Comparison of ENCODE assay signal across 8 mouse cellular contexts in genomic region chr11:57963291-57963870, GRCm38 (mm10). TPM values are rescaled to one million over a fixed set of nuclear protein-coding genes. Genes with fewer than 3 reads are reported as not detected.
DNase-seq lines count a peak whose midpoint lies in the region; ATAC-seq and TF ChIP-seq lines count a peak whose summit lies in the region.

No protein-coding gene starts in this region.

- no peak for TF ChIP-seq CTCF in kidney, adult 2 months (conservative IDR thresholded peaks at IDR 0.05; ENCODE audit: insufficient read depth, insufficient read length, low read depth, low read length)
- TF ChIP-seq CTCF in cortical plate, adult 2 months (IDR thresholded peaks at IDR 0.05; ENCODE audit: extremely low read depth, insufficient read depth, low read length), result no peak

- peak overlapping the region; percentile 72; the same call in 1 of the 2 replicates for H3K4me3 ChIP-seq in kidney, adult 2 months (ENCODE audit: insufficient read depth, low read depth, low read length)
- peak overlapping the region; percentile 51; the same call in 1 of the 2 replicates for H3K4me3 ChIP-seq in cortical plate, adult 2 months (ENCODE audit: insufficient read depth, low read length)
- peak overlapping the region; percentile 45 for H3K4me3 ChIP-seq in midbrain, embryonic 15.5 days

- peak overlapping the region; percentile 76 for H3K4me2 ChIP-seq in midbrain, embryonic 15.5 days

- H3K9me3 ChIP-seq in midbrain, embryonic 15.5 days, result no peaks in the 10 kb centered on the region

- TF ChIP-seq POLR2A in kidney, adult 2 months (IDR thresholded peaks at IDR 0.05; ENCODE audit: low read depth, low read length), result no peak
- no peak for TF ChIP-seq POLR2A in cortical plate, adult 2 months (IDR thresholded peaks at IDR 0.05; ENCODE audit: extremely low read depth, insufficient read depth, low read length)

- WGBS in kidney, adult 2 months, result 46% methylated on average over 9 of the region's 9 CpGs
- 37% methylated on average over 9 of the region's 9 CpGs for WGBS in midbrain, embryonic 15.5 days

- no peak for ATAC-seq in midbrain, embryonic 15.5 days (replicated peaks)

- DNase-seq in kidney, adult 2 months, result no peak
- no peak for DNase-seq in kidney, postnatal 36 days
- peak; percentile 29 for DNase-seq in induced T-regulatory cell, adult 2 months (ENCODE audit: low read depth)
- no peak for DNase-seq in frontal cortex, adult 2 months (ENCODE audit: extremely low spot score in 1 of 2, low spot score in 1 of 2)
- no peak for DNase-seq in urinary bladder, adult 18-20 months (ENCODE audit: low spot score in 2 of 2)
- DNase-seq in T-cell, adult 2 months (ENCODE audit: low spot score), result no peak

- no peak overlapping the region for H3K27ac ChIP-seq in kidney, adult 2 months (ENCODE audit: insufficient read depth, low read depth, low read length)
- no peak overlapping the region for H3K27ac ChIP-seq in cortical plate, adult 2 months (ENCODE audit: insufficient read depth, low read length)
- peak overlapping the region; percentile 90 for H3K27ac ChIP-seq in midbrain, embryonic 15.5 days

- H3K36me3 ChIP-seq in kidney, adult 2 months (ENCODE audit: control insufficient read depth, insufficient read depth, low read length), result no peaks in the 10 kb centered on the region
- no peaks in the 10 kb centered on the region for H3K36me3 ChIP-seq in midbrain, embryonic 15.5 days (replicated peaks)

- peak overlapping the region; percentile 76; the same call in 1 of the 2 replicates for H3K9ac ChIP-seq in midbrain, embryonic 15.5 days

- H3K4me1 ChIP-seq in kidney, adult 2 months (ENCODE audit: control insufficient read depth, insufficient read depth, low read length), result peaks cover 3% of the 10 kb centered on the region; the same call in 1 of the 2 replicates
- H3K4me1 ChIP-seq in cortical plate, adult 2 months (ENCODE audit: control insufficient read depth, insufficient read depth, low read length), result peaks cover 2% of the 10 kb centered on the region; the same call in 1 of the 2 replicates
- H3K4me1 ChIP-seq in midbrain, embryonic 15.5 days, result peaks cover 16% of the 10 kb centered on the region

- H3K27me3 ChIP-seq in kidney, adult 2 months (replicated peaks; ENCODE audit: control insufficient read depth, insufficient read depth, low read length), result no peaks in the 10 kb centered on the region
- H3K27me3 ChIP-seq in midbrain, embryonic 15.5 days (replicated peaks), result no peaks in the 10 kb centered on the region

RNA-seq across cellular contexts. Expression of gene Larp1, which starts 45.5 kb away (rescaled TPM):
- polyA plus RNA-seq in kidney, adult 2 months (2012; rRNA removed), result 35.3 and 36.8 TPM in 2 replicates
- polyA plus RNA-seq in cortical plate, adult 2 months (2012; rRNA removed), result 44.1 and 46.0 TPM in 2 replicates
- 22.1 and 22.8 TPM in 2 replicates for polyA plus RNA-seq in midbrain, embryonic 15.5 days (2015; fragmentation: Nextera tagmentation; extraction: Ambion mirVana)
- 45.6 and 47.8 TPM in 2 replicates for polyA plus RNA-seq in frontal cortex, adult 2 months (2012; rRNA removed)
